Mouse (Mus musculus) cerebellum, adult 2 months (tissue): Measurements from ENCODE around the gene Slc25a45.
"Not testable (repeated sequence)": the region's sequence is repeated elsewhere in the genome, so short reads cannot be mapped to it uniquely, and the experiment has no call there.

Experiments
- CTCF ChIP-seq: fragments of 200-500 bp; IDR thresholded peaks from 2 replicates; pipeline ENCODE4 v1.5.1; 2011; ENCODE audit warnings: low read depth, mild to moderate bottlenecking, control low read depth, low read length, moderate library complexity, borderline replicate concordance; ENCODE audit not compliant: insufficient read depth
- POLR2A ChIP-seq: fragments of 200-500 bp; IDR thresholded peaks from 2 replicates; pipeline ENCODE4 v1.6.1; 2011; ENCODE audit warnings: low read length, control low read depth, borderline replicate concordance; ENCODE audit not compliant: insufficient read depth

- not testable (repeated sequence) for TF ChIP-seq POLR2A, CTCF
Observed at GRCm38 (mm10) chr19:5882079-5882478, 4.5 kb downstream of the Slc25a45 start.
